Mouse (Mus musculus) spleen, adult 12 weeks (tissue): Measurements from ENCODE around the gene Prss47.

Experiments used
- DNase-seq: peaks from one replicate; pipeline ENCODE4 v3.0.0; 2022; ENCODE audit warnings: low spot score

Prss47 gene

DNA sequence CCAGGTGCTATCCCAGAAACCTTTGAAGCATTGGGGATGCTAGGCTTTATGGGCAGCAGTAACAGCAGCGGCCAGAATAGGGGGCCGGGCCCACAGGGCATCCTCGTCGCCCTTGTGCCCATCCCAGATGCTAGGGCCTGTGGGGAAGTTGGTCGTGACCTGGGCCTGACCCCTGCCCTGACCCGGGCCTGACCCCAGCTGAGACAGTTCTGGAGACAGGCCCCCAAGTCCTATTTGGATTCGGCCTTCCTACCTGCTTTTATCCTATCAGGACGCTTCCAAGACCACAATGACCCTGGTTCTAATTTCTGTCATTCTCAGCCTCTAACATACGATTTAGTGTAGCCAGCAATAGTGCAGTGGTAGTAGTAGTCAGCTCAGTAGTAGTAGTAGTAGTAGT is at the start of gene Prss47:
Gene Prss47 (minus strand): TSS at position 101 of the 400 bp plus-strand sequence.
- no peak for DNase-seq

DNA sequence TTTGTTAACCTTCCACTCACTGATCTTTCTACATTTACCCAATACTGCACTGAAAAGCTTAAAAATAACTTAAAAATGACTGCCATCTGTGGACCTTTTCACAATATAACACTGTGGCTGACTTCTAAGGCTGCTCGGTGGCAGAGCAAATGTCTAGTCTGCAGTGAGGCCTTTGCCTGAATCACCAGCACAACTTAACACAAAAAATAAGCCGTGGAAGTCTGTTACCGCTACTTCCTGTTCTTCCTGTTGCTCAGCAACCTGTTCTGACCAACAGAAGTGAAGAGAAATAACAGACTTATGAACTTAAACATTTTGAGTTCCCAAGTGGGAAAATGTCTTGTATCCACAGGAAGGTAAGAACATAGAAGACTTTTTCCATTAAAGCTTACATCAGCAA is 48.7 kb upstream of the Prss47 start:
- DNase-seq = no peak

DNA sequence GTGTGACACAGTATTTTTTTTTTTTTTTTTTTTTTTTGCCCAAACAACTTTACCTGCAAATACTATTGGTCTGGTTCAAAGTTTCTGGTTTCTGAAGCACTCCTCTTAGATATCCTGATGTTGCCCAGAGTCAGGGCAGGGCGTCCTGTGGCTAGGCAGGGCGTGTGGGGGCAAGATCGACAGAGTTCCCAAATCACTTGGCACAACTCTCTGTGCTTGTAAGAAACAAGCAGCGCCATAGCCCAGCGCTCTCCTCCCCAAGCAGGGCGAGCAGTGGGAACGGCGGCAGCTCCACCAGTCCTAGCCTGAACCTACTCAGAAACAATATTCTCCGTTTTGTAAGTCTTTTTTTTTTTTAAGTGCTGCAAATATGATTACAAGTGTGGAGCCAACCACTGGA is 48.1 kb upstream of the Prss47 start:
- no peak for DNase-seq

DNA sequence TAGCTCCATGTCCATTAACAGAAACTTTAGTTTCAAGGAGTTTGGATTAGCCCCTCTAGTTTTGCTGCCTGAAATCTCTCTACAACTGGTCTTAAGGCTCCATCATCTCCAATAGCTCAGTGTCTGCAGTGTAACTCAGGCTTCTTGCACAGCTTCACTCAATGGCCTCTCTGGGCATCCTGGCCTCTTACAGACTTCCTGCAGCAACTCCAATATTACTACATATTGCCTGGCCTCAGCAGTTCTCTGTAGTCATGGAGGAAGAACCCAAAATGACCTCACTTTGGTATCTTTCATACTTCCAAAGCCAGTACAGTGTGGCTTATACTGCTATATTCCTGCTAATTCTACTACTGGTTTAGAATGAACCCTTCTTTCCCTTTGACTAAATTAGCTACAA is 44.5 kb upstream of the Prss47 start:
- no peak for DNase-seq

DNA sequence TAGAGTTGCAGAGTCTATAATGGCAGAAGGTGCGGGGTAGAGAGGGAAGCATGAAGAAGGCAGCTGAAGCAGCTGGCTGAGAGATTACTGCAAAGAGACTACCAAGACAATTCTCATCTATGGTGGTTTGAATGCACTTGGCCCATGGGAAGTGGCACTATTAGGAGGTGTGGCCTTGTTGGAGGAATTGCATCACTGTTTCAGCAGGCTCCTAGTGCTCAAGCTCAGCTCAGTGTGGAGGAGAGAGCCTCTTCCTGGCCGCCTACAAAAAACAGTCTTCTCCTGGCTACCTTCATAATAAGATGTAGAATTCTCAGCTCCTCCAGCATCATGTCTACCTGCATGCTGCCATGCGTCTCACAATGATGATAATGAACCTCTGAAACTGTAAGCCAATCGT is 43.4 kb upstream of the Prss47 start:
- no peak for DNase-seq

DNA sequence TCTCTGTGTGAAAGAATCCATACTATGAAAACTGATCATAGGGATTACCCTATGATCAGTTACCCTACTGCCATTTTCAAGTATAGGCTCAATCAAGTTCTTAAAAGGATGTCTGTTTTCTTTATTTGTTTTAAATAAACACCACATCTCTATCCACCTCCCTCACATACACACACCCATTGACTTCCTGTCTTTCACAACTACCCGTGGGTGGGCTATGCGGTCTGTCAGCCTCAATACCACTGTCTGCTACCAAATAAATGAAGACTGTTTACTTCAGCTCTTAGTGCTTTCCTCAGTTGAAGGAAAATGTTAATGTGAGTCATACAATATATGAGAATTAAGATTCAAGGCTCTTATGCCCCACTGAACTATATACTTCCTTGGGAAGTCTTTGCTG is 17.4 kb upstream of the Prss47 start:
- no peak for DNase-seq

DNA sequence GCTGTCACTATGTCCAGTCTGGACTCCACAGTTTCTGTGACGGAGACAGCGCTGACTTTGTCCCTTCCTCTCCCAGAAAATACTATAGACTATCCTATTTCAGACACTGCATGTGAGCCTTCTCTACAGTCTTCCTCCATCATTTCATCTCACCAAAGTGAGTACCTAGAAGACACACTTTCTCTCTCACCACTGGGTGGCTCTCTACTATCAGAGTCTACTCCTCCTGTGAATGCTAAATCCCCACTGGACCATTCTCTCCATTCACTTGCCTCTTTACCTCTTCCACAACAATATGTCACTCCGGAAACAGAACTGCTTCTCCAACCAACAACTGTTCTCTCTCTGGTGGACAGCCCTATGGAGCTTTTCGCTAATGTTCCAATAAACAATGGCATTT is 17.5 kb downstream of the Prss47 start:
- no peak for DNase-seq

DNA sequence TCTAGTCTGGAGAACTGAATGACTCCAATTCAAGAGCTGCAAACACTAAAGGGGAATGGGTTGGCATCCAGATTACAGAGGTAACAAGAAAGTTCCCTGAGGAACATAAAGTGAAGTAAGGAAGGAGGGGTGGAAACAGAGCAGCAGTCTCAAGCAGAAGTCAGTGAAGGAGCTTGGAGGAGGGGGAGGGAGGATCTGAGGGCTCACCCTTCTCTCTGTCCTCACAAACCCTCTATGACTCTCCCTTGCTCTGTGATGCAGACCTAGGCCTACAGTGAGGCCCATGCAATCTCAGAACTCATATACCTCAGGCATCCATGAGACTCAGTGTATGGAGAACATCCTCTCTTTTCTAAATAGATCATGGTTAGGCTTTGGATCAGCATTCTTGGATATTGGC is 19.8 kb downstream of the Prss47 start, which contains the start of gene Spata31d1c:
Gene Spata31d1c (plus strand): TSS at position 301 of the 400 bp plus-strand sequence.
- DNase-seq = no peak

DNA sequence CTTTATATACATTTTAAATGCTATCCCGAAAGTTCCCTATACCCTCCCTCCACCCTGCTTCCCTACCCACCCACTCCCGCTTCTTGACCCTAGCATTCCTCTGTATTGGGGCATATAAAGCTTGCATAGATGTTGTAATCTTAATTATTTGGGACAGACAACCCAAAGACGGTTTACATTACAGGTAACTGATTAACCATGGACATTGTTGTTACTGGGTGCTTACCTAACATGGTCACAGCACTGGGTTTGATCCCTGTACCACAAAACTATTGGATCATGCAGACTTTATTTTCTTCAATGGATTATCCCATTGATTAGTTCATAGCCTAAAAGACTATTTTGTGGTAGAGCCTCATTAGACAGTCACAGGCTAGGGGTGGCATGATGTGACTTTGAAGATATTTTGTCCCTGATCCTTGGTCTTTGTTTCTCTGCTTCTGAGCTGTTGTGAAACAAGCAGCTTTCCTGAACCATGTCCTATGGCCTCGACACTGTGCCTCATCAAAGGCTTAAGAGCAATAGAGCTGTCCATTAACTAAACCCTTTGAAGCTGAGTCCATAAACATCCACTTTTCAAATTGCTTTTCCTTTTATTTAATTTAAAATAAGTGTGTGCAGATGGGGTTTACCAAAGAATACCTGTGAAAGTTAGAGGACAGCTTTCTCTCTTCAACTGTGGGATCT is 41.4 kb downstream of the Prss47 start:
- DNase-seq = no peak

DNA sequence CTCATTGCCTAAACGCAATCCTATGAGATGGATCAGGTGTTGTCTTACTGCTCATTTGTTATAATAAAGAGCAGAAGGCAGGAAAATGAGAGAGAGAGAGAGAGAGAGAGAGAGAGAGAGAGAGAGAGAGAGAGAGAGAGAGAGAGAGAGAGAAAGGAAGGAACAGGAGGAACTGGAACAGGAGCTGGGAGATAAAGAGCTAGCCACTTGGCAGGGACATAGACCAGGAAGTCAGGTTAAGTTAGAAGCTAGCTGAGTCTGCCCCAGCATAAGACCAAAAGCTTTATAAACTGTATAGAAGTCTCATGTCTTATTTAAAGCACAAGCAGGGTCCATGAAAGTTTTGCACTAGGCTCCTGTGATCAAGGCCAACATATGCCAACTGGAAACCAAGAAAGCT is 44.6 kb downstream of the Prss47 start:
- no peak for DNase-seq

DNA sequence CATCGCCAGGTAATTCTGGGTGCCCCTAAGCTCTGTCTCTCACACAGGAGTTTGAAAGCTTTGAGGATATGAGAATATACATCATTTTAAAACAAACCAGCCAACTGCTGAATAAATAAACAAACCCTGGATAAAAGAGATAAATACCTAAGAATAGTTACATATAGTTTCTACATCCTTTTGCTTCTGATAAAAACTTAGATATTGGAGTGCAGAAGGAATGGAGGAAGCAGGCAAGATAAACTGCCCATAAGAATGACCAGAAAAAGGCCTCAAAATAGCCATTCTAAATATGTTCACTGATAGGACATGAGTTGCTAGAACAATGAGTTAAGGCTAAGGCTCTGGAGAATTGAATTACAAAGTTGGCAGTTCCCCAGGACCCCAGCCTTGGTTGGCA is 45.8 kb downstream of the Prss47 start:
- DNase-seq = no peak

DNA sequence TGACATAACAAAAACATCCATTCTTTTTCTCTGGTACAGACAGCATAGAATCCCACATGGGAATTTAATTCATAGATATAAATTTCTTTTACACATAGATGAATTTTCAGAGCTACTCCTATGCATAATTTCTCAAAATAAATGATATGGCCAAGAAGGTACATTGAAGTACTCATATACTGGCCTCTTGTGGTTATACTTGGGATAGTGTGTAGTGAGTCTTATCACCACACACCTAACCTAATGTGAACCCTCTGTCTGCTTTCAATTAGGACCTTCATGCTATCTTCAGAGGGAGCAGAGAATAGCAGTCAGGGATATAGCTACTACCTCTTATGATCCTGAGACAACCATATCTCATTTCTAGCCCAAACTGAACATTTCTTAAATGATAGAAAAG is 47.1 kb downstream of the Prss47 start:
- DNase-seq = no peak
